ENCODE assay signal across 8 mouse cellular contexts in the genomic region with DNA sequence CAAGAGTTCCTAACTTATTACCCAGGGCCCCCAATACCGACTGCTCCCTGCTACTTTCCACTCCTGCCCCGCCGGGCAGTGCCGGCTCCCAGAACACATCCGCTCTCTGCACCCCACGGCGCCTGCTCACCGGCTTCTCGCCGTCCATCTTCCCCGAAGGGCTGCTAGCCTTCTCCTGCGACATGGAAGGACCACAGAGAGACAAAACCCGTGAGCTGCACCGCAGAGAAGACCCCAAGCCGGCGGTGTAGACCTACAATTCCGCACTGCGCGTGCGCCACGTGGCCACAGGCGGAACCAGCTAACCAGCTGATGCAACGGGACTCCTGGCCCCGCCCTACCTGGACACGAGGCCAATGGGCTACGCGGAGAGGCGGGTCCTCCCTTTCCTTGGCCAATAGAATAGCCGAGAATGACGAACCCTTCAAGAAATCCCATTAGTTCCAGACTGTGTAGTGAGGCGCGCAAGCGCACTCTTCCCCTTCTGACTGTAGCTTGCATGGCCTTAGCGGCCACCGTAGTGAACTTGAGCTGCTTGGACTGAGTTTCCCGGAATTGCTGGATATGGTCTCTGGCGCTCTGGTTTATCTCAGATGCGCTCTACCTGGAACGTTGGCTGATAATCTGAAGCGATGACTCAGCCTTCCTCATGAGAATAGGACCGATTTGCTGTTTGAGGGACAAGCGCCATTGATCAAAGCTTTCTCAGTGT. TPM values are rescaled to one million over a fixed set of nuclear protein-coding genes. Genes with fewer than 3 reads are reported as not detected.
DNase-seq lines count a peak whose midpoint lies in the region; ATAC-seq lines count a peak whose summit lies in the region.

A gene (minus strand): TSS at position 310 of the 712 bp plus-strand sequence.

- peak; percentile 99 for DNase-seq in ES-CJ7 (ENCODE audit: low read depth, low spot score)
- peak; percentile 98 for DNase-seq in cerebellum, adult 11 months
- DNase-seq in forebrain, embryonic 14.5 days (ENCODE audit: low spot score), result peak; percentile 100
- DNase-seq in heart, postnatal 14 days, result peak; percentile 95 to 97
- DNase-seq in layer of hippocampus, adult 11-12 months (ENCODE audit: low spot score), result peak; percentile 98
- DNase-seq in lung, adult 18-20 months, result peak; percentile 98
- peak; percentile 97 for DNase-seq in testis, postnatal 14 days (ENCODE audit: low spot score)

- H3K9ac ChIP-seq in forebrain, embryonic 14.5 days (ENCODE audit: low read length), result peak within 1 kb of the TSS; percentile 86
- H3K9ac ChIP-seq in neural tube, embryonic 15.5 days (replicated peaks), result peak within 1 kb of the TSS; percentile 82

- peak; percentile 100 for ATAC-seq in forebrain, embryonic 14.5 days
- ATAC-seq in neural tube, embryonic 15.5 days (ENCODE audit: low FRiP score), result peak; percentile 100

- H3K4me2 ChIP-seq in forebrain, embryonic 14.5 days (ENCODE audit: low read length), result peak within 1 kb of the TSS; percentile 81
- H3K4me2 ChIP-seq in neural tube, embryonic 15.5 days, result peak within 1 kb of the TSS; percentile 68

- H3K27me3 ChIP-seq in forebrain, embryonic 14.5 days (replicated peaks; ENCODE audit: control insufficient read depth, insufficient read depth, low read length), result no peaks in the 10 kb centered on the region
- H3K27me3 ChIP-seq in neural tube, embryonic 15.5 days (replicated peaks), result no peaks in the 10 kb centered on the region; the same call in 1 of the 2 replicates

- intact Hi-C loops in heart, postnatal 14 days (cut with DNase I), result loop anchor here (10.0 kb wide), 2 partner anchors 685 to 915 kb away; a partner anchor contains a TSS

- WGBS in forebrain, embryonic 14.5 days, result under 1% methylated on average over 41 of the region's 42 CpGs
- WGBS in neural tube, embryonic 15.5 days, result under 1% methylated on average over 42 of the region's 42 CpGs

- H3K4me3 ChIP-seq in forebrain, embryonic 14.5 days (ENCODE audit: low read depth, low read length), result peak within 1 kb of the TSS; percentile 75
- peak within 1 kb of the TSS; percentile 83 for H3K4me3 ChIP-seq in neural tube, embryonic 15.5 days (replicated peaks)

- no peaks in the 10 kb centered on the region for H3K9me3 ChIP-seq in forebrain, embryonic 14.5 days (replicated peaks; ENCODE audit: control insufficient read depth, low read length)
- H3K9me3 ChIP-seq in neural tube, embryonic 15.5 days (replicated peaks), result no peaks in the 10 kb centered on the region

- no peak within 1 kb of the TSS for H3K27ac ChIP-seq in forebrain, embryonic 14.5 days (ENCODE audit: low read depth, low read length)
- peak within 1 kb of the TSS; percentile 74; the same call in 1 of the 2 replicates for H3K27ac ChIP-seq in neural tube, embryonic 15.5 days (replicated peaks)

- H3K4me1 ChIP-seq in forebrain, embryonic 14.5 days (ENCODE audit: control insufficient read depth, insufficient read depth, low read length), result peaks cover 8% of the 10 kb centered on the region
- peaks cover 26% of the 10 kb centered on the region for H3K4me1 ChIP-seq in neural tube, embryonic 15.5 days

- H3K36me3 ChIP-seq in forebrain, embryonic 14.5 days (ENCODE audit: control insufficient read depth, insufficient read depth, low read length), result peaks cover 16% of the 10 kb centered on the region; the same call in 1 of the 2 replicates
- H3K36me3 ChIP-seq in neural tube, embryonic 15.5 days, result peaks cover 18% of the 10 kb centered on the region

RNA-seq across cellular contexts. Expression of the gene that starts here (rescaled TPM):
- 53.6 and 58.4 TPM in 2 replicates for polyA plus RNA-seq in forebrain, embryonic 14.5 days (2014; fragmentation: Nextera tagmentation; extraction: Ambion mirVana)
- total RNA-seq in heart, postnatal 14 days (2021), result 10 to 100 TPM; 18.9 to 23.6 TPM
- polyA plus RNA-seq in neural tube, embryonic 15.5 days (2015; fragmentation: Nextera tagmentation; extraction: Ambion mirVana), result 41.1 and 48.6 TPM in 2 replicates
